Mouse (Mus musculus) kidney, postnatal 14 days (tissue): Measurements from ENCODE around the gene Ikzf1.

Source experiments
- DNase-seq: peaks from one replicate; pipeline ENCODE4 v3.0.0; 2022; ENCODE audit warnings: mixed read lengths

Gene Ikzf1

GRCm38 (mm10) chr11:11726807-11727276, 42.0 kb downstream of the Ikzf1 start:
- DNase-seq: no peak

GRCm38 (mm10) chr11:11727936-11728556, 43.2 kb downstream of the Ikzf1 start:
- no peak for DNase-seq

DNA sequence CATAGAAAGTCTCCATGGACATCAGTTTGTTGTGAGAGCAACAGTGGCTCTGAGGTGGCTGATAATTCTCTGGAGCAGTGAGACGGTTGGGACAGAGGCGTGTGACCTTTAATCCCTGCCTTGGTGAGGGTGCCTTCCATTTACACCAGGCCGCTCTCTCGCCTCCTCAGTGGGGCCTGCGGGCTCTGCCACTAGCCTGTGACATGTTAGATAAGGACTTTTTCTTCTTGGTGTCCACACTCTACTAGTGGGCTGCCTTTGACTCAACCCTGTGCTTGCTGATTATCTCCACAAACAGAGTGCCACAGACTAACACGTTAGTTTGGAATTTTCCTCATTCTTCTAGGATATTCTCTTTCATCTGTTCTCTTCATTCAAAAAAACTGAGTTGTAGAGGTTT, 44.4 kb downstream of the Ikzf1 start:
- no peak for DNase-seq

- DNase-seq: no peak
Measured at GRCm38 (mm10) chr11:11730062-11730461, 45.3 kb downstream of the Ikzf1 start.

DNA sequence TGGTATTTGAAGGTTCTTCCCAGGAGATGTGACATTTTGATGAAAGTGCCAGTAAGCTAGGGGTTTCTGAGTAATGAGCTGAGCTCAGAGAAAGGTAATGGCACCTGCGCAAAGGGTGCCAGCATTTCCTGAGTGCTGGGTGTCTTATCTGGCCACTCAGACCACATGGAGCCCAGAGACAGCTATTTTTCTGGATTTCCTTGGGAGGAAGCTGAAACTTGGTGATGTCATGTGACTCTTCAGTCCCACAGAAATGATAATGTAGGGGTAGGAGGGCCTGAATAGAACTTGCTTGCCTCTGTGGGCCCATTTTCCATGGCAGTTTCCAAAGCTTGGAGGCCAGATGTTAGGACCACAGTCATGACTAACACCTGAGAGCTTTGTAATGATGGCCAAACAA, 46.9 kb downstream of the Ikzf1 start:
- DNase-seq: no peak

DNA sequence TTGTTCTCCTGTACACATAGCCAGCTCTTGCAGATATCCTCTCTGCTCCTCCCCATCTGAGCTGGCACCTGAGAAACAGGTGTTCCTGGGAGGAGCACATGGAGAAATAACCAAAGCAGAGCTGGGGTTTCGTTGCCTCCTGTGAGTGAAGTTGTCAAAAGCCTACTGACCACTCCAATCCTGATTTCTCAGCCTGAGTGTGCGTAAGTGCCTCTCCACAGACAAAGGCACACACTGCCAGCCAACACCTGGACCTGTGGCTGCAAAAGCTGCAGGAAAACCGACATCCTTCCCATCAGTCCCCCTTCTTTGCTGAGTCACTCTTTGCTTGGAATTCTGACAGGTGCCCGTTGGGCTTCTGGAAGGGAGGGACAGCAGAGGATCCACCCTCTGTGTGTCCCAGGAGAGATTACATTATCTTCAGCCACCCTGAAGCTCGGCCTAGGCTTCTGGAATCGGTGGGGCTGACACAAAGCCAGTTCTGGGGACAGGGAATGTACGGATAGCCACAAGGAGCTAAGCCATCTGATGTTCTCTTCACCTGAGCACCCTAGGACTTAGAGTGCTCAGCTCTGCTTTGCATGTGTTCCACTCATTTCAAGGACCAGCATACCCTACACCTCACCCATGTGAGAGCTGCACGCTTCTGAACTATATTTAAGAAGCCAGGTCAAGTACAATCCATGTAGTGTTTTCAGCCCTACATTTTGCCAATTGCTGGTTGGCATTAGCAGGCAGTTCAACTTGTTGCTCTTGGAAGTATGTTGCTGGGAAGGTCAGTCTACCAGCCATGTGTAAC, 48.4 kb downstream of the Ikzf1 start:
- DNase-seq: no peak

GRCm38 (mm10) chr11:11735155-11735554, 50.4 kb downstream of the Ikzf1 start:
- DNase-seq: no peak

DNA sequence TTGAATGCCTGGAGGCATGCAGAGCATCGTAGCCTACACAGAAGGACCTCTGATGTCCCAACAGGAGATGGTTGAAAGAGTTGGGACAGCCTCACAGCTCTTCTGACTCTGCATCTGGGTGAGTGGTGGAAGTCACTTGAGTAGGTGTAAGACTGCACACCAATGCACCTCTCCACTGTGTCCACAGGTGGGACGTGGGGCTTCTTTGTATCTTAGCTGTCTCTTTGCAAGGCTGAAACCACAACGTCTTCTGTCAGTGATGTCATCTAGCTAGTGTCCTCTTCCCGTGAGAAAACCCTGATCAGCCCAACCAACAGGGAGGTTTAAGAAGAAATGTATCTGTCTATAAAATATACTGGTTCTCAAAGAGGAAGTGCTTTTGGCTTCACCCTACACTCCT, 52.1 kb downstream of the Ikzf1 start:
- no peak for DNase-seq

DNA sequence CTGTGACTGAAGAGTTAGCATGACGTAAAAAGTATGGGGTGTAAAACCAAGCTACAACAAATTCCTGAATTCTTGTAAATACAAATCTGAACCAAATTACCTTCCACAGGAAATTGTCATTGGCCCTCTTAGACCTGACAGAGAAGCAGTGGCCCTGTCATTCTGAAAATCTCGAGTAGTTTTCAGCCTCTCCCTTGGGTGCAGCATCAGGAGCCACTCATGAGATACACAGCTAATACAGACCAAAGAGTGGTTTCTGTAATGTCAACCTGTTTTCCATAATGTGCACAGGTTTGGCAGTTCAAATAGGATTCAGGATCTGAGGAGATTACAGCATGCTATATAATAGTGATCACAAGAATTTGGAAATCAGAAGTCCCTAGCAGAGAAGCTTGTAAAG, 52.8 kb downstream of the Ikzf1 start:
- DNase-seq: no peak

DNA sequence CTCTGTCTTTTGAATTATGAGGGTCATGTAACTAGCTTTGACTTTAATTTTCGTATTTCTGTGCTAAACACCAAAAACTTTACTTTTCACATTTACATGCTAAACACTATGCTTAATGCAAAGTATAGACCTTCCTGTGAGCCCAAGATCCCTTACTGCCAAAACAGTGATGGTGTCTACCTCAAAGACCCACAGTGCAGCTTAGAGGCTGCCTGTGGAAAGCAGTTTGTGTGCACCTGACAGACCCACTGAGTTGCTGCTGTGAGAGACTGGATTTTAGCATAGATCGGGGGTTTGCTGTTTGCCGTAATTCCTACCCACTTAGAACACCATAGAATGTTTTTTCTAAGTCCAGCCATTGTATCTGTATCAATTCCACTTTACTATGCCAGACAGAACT, 54.3 kb downstream of the Ikzf1 start:
- no peak for DNase-seq

GRCm38 (mm10) chr11:11740603-11741002, 55.8 kb downstream of the Ikzf1 start:
- DNase-seq: no peak

DNA sequence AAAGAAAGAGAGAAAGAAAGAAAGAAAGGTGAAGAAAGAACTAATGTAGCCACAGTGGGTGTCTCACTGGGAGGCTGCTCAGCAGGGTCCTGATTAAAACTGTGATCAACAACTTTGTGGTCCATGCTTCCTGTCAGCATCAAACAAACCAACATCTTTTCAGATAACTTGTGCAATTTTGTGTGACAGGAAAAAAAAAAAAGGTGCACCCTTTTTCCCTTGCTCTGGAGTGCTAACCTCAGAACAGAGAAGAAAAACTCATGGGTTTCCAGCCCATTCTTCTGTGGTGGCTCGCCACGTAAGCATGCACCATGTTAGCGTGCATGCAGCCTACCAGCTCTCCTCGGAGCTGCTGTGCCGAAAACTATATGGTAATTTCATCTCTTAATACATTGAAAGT, 56.8 kb downstream of the Ikzf1 start:
- no peak for DNase-seq

- DNase-seq: peak; percentile 19
Measured at GRCm38 (mm10) chr11:11742626-11743025, 57.8 kb downstream of the Ikzf1 start.

DNA sequence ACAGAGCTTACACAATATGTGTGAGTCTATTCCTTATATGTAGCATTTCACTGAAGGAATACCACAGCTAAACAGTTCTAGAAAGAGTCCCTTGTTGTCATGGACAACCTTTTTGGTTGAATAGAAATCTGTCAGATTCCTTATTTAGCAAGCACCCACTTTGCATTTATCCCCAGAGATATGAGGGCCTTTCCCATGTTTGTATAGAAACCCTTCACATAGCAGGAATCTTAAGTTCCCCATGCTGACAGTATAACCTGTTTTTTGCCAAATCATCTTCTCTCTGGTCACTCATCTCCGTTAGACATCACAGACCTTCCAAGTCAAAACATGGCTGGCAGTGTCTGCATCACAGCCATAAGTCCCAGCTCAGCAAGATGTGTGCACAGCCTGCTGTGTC, 59.4 kb downstream of the Ikzf1 start:
- DNase-seq: no peak

- no peak for DNase-seq
Measured at GRCm38 (mm10) chr11:11751091-11751490, 66.3 kb downstream of the Ikzf1 start.

DNA sequence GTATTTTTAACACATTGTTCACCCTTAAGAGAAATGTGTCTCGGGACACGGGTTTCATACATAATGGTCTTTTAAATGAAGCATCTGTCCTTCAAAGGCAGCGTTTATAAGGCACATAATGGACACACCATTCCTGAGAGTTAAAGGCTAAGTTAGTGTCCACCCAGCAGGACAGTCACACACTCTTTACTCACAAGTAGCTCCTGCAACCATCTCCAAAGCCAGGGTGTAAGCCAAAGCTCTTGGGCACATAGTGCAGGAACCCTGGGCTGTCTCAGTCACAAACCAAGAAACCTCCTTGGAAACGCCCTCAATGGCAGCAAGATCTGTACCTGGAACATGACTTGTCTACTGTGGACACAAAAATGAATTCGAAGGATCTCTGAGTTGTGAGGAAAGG, 68.1 kb downstream of the Ikzf1 start:
- DNase-seq: no peak

DNA sequence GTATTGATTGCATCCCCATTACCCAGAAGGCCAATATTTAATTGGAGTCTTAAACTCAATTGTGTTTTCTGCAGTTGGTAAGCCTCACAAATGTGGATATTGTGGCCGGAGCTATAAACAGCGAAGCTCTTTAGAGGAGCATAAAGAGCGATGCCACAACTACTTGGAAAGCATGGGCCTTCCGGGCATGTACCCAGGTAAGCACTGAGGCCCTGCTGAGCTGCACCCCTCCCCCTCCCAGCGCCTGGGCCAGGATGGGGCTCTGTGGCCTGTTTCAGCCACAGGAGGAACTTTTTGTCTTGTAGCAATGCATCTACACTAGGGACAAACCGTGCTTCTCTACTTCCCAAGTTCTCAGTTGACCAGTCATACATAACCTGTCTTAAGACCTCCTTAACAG, 73.3 kb downstream of the Ikzf1 start:
- DNase-seq: no peak

GRCm38 (mm10) chr11:11758883-11759282, 74.1 kb downstream of the Ikzf1 start:
- no peak for DNase-seq

DNA sequence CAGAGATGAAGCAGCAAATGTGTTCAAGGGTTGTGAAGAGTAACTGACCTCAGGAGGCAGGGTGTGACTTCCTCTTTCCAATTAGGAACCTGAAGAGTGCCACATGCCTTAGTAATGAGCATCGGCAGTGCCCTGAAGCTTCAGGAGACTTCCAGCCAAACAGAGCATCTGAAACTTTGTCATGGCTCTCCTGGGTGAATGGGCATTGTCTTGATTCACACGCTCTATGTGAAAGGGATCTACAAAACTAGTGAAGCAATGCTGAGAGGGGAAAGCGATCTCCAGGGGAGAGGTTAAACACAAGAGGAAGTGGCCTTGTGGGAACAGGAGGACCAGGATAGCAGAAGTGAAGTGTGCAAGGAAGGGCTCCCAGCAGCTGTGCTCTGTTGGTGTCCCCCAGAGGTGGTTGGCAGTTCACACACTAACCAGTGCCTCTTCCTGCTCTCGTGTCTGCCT, 78.4 kb downstream of the Ikzf1 start:
- no peak for DNase-seq

- no peak for DNase-seq
Measured at GRCm38 (mm10) chr11:11765414-11765813, 80.6 kb downstream of the Ikzf1 start.

DNA sequence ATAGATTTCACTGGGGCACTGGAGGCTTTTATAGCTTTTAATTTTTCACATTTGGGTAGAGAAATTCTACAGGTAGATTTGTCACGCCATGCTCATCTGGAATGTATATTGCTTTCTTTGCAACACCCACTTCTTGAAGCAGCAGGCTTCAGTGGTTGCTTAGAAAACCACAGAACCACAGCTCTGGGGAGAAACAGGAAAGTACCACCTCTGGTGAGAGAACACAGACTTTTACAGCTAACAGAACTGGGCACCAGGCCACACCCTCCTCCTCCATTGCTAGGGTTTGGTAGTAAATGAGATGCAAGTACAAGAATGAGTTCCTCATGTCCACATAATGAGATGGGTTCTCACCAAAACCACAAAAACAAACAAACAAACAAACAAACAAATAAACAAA, 81.3 kb downstream of the Ikzf1 start:
- no peak for DNase-seq

GRCm38 (mm10) chr11:11766736-11767135, 81.9 kb downstream of the Ikzf1 start:
- DNase-seq: no peak

- no peak for DNase-seq
Measured at GRCm38 (mm10) chr11:11768057-11768456, 83.3 kb downstream of the Ikzf1 start.

GRCm38 (mm10) chr11:11769281-11769680, 84.5 kb downstream of the Ikzf1 start:
- no peak for DNase-seq

DNA sequence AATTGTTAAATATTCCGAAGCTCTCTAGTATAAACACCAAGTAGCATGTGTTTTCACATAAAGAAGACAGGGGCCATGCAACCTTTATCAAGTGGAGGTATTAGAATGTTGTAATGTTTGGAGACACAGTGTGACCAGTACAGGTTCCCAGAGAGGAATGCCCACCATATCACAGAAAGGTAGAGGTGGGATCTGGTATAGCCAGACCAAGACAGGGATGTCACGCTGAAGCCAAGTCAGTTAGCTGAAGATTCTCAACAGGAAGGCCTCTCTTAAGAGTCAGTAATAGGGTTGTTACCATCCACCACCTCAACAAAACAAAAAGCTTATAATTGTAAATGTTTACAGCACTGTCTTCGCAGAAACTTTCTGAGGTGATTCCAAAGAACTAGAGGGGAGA, 85.9 kb downstream of the Ikzf1 start:
- no peak for DNase-seq
